Mouse (Mus musculus): ENCODE data around the gene Tbc1d8b. TPM values are rescaled to one million over a fixed set of nuclear protein-coding genes. Genes with fewer than 3 reads are reported as not detected.
A peak's percentile ranks its signal among the peaks of the same experiment; 100 is the strongest.
"Not testable (repeated sequence)": the region's sequence is repeated elsewhere in the genome, so short reads cannot be mapped to it uniquely, and the experiment has no call there.

Tbc1d8b gene
- polyA plus RNA-seq, 1 experiment from 2014 or later, result 2.9 TPM

GRCm38 (mm10) chrX:139751855-139752254, 67.1 kb downstream of the Tbc1d8b start:
- Histone ChIP-seq H3K4me2 (replicated peaks; ENCODE audit: low read depth) (no peak overlapping the region), H3K4me3 (ENCODE audit: low read depth, low read length) (no peak overlapping the region), H3K27me3 (replicated peaks; ENCODE audit: control insufficient read depth, insufficient read depth, low read length) (no peaks in the 10 kb centered on the region), H3K9ac (ENCODE audit: low read depth, low read length) (no peak overlapping the region), H3K4me1 (replicated peaks; ENCODE audit: control insufficient read depth, insufficient read depth, low read length) (no peaks in the 10 kb centered on the region), H3K9me3 (ENCODE audit: control insufficient read depth) (no peaks in the 10 kb centered on the region), H3K27ac (ENCODE audit: low read depth, low read length) (no peak overlapping the region), H3K36me3 (ENCODE audit: control insufficient read depth, insufficient read depth) (no peaks in the 10 kb centered on the region)
- no peak for ATAC-seq
- WGBS, result 3% methylated on average over 1 of the region's 1 CpGs
- TF ChIP-seq CTCF (IDR thresholded peaks at IDR 0.05; ENCODE audit: low read depth), result peak; percentile 74

DNA sequence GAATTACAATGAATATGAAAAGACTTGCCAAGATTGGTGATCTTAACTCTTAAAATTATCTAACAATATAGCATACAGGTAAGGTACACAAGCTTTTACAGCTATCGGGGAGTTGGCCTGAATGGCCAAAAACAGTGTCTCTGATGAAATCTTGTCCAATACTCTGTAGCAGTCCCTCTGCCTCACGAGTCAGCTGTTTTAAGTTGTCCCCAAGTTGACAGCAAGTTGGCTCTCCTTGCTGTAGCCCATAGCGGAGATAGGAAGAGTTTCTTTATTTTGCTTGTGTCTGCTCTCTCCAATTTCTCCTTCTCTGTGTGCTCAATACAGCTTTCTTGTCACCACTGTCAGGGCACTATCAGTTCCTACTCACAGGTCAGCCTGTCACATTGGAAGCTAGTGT, 73.8 kb downstream of the Tbc1d8b start:
- H3K27me3 ChIP-seq (replicated peaks; ENCODE audit: control insufficient read depth, insufficient read depth, low read length); H3K4me1 ChIP-seq (replicated peaks; ENCODE audit: control insufficient read depth, insufficient read depth, low read length); H3K9ac ChIP-seq (ENCODE audit: low read depth, low read length); ATAC-seq; H3K9me3 ChIP-seq (ENCODE audit: control insufficient read depth); H3K4me2 ChIP-seq (replicated peaks; ENCODE audit: low read depth); H3K27ac ChIP-seq (ENCODE audit: low read depth, low read length); H3K4me3 ChIP-seq (ENCODE audit: low read depth, low read length); H3K36me3 ChIP-seq (ENCODE audit: control insufficient read depth, insufficient read depth): not testable (repeated sequence)
- WGBS, result 78% methylated on average over 3 of the region's 3 CpGs

GRCm38 (mm10) chrX:139762546-139762945, 77.8 kb downstream of the Tbc1d8b start:
- 71% methylated on average over 2 of the region's 2 CpGs for WGBS
- Histone ChIP-seq H3K4me1 (replicated peaks; ENCODE audit: control insufficient read depth, insufficient read depth, low read length) (no peaks in the 10 kb centered on the region), H3K36me3 (ENCODE audit: control insufficient read depth, insufficient read depth) (no peaks in the 10 kb centered on the region), H3K9ac (ENCODE audit: low read depth, low read length) (no peak overlapping the region), H3K4me2 (replicated peaks; ENCODE audit: low read depth) (no peak overlapping the region), H3K27me3 (replicated peaks; ENCODE audit: control insufficient read depth, insufficient read depth, low read length) (no peaks in the 10 kb centered on the region), H3K27ac (ENCODE audit: low read depth, low read length) (no peak overlapping the region), H3K9me3 (ENCODE audit: control insufficient read depth) (no peaks in the 10 kb centered on the region), H3K4me3 (ENCODE audit: low read depth, low read length) (no peak overlapping the region)
- ATAC-seq, result no peak
- TF ChIP-seq CTCF (IDR thresholded peaks at IDR 0.05; ENCODE audit: low read depth), result peak; percentile 71

DNA sequence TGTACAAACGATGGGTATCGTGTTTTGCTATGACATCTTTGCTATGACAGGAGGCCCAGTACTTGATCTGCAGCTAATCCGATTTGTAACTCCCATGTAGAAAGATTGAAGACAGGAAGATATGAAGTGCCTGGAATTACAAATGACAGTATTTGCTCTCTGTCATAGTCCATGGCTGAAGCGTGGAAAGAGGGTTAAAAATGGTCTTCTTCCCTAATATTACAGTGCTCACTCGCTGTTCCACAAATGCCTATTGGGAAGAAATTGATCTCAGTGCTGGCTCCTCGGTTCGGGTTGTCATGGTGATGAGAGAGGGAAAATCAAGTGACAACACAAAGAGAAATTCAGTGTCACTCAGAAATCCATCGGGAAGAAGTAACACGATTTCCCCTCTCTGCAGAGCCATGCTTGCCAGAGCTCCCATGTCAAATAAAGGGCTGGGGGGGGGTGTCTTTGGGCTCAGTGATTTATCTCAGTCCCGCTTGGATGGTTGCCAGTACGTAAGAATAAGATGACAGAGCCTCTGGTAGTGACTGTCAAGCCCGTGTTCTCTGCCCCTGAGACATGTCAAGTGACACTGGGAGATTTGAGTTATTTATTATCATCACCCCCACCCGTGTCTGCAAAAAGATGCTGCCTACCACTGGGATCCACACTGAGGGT, 85.3 kb downstream of the Tbc1d8b start:
- Histone ChIP-seq H3K4me2 (replicated peaks; ENCODE audit: low read depth) (no peak overlapping the region), H3K9ac (ENCODE audit: low read depth, low read length) (no peak overlapping the region), H3K36me3 (ENCODE audit: control insufficient read depth, insufficient read depth) (no peaks in the 10 kb centered on the region), H3K4me3 (ENCODE audit: low read depth, low read length) (no peak overlapping the region), H3K27ac (ENCODE audit: low read depth, low read length) (no peak overlapping the region), H3K27me3 (replicated peaks; ENCODE audit: control insufficient read depth, insufficient read depth, low read length) (no peaks in the 10 kb centered on the region), H3K9me3 (ENCODE audit: control insufficient read depth) (no peaks in the 10 kb centered on the region), H3K4me1 (replicated peaks; ENCODE audit: control insufficient read depth, insufficient read depth, low read length) (no peaks in the 10 kb centered on the region)
- no peak for ATAC-seq
- no peak for TF ChIP-seq CTCF (IDR thresholded peaks at IDR 0.05; ENCODE audit: low read depth)
- 71% methylated on average over 13 of the region's 13 CpGs for WGBS

DNA sequence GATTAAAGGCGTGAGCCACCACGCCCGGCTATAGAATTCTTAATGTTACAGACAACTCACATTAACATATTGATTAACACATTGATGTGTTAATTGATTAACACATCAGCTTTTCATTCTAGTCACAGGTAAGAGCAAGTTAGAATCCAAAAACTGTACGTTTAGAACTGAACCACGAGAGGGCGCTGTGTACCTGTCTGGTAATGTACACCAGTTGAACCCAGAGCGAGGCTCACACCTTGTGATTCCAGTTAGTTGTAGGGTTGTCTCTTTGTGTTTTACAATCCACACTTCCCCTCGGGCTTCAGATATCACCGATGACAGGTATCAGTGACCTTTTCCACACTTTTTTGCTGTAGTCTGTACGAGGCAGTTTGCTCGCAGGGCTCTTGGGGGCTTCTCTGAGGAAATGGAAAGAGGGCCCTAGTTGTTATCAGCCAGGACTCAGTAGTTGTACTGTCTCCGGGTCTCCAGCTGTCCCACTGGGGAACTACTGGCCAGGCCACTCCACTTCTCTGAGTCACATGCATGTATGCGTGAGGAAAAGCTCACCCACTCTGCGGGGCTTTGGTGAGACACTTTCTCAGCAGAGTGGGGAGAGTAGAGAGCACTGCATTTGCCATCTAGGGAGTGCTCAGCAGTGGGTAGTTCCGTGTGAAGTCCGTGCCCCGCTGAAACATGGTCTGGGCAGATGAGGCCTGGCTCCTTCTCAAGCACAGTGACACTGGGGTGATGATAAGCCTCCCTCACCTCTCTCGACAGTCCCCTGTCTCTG, 89.7 kb downstream of the Tbc1d8b start:
- peak; percentile 64 for ATAC-seq
- Histone ChIP-seq H3K4me1 (replicated peaks; ENCODE audit: control insufficient read depth, insufficient read depth, low read length) (no peaks in the 10 kb centered on the region), H3K9ac (ENCODE audit: low read depth, low read length) (no peak overlapping the region), H3K4me2 (replicated peaks; ENCODE audit: low read depth) (peak overlapping the region; percentile 40), H3K27me3 (replicated peaks; ENCODE audit: control insufficient read depth, insufficient read depth, low read length) (no peaks in the 10 kb centered on the region), H3K27ac (ENCODE audit: low read depth, low read length) (no peak overlapping the region), H3K9me3 (ENCODE audit: control insufficient read depth) (no peaks in the 10 kb centered on the region), H3K36me3 (ENCODE audit: control insufficient read depth, insufficient read depth) (no peaks in the 10 kb centered on the region), H3K4me3 (ENCODE audit: low read depth, low read length) (no peak overlapping the region)
- peak; percentile 83 for TF ChIP-seq CTCF (IDR thresholded peaks at IDR 0.05; ENCODE audit: low read depth)
- WGBS, result 38% methylated on average over 18 of the region's 18 CpGs

DNA sequence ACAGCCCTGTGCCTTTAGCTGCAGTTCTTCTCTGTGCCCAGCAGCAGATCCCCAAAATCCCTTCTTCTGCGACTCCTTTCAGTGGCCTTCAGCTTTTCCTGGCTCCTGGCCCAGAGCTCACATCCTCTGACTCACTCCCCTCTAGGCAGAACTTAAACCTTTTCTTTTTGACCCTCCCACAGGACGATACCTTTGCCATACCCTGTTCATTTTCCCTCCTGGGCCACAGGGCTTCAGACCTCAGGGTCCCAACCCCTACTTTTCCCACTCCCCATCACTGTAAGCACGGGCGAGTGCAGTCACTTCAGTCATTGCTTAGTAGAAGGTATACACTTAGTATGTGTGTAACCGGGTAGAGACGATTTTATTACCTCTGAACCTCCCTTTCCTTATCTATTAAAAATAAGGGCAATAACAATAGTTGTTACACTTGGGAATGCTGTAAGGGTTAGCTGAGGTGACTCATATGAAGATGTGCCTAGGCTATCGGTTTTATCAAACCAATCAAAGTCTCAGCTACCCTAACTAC, 90.4 kb downstream of the Tbc1d8b start:
- ATAC-seq, result peak; percentile 36; the same call in 1 of the 2 replicates
- Histone ChIP-seq H3K36me3 (ENCODE audit: control insufficient read depth, insufficient read depth) (no peaks in the 10 kb centered on the region), H3K9ac (ENCODE audit: low read depth, low read length) (no peak overlapping the region), H3K4me1 (replicated peaks; ENCODE audit: control insufficient read depth, insufficient read depth, low read length) (no peaks in the 10 kb centered on the region), H3K27ac (ENCODE audit: low read depth, low read length) (no peak overlapping the region), H3K4me3 (ENCODE audit: low read depth, low read length) (no peak overlapping the region), H3K27me3 (replicated peaks; ENCODE audit: control insufficient read depth, insufficient read depth, low read length) (no peaks in the 10 kb centered on the region), H3K4me2 (replicated peaks; ENCODE audit: low read depth) (peak overlapping the region; percentile 40), H3K9me3 (ENCODE audit: control insufficient read depth) (no peaks in the 10 kb centered on the region)
- WGBS, result 45% methylated on average over 7 of the region's 7 CpGs
- no peak for TF ChIP-seq CTCF (IDR thresholded peaks at IDR 0.05; ENCODE audit: low read depth)
